Mouse (Mus musculus) retina, adult 2 months (tissue): ENCODE data around the gene Hoxc9.

Experiments used
- DNase-seq: peaks from one replicate; pipeline ENCODE4 v3.0.0-alpha.2; 2012; ENCODE audit warnings: low read depth, low spot score

Hoxc9 gene

GRCm38 (mm10) chr15:103024131-103024530, 47.9 kb downstream of the Hoxc9 start:
- no peak for DNase-seq

GRCm38 (mm10) chr15:103027266-103028235, 51.3 kb downstream of the Hoxc9 start:
- no peak for DNase-seq

- no peak for DNase-seq
Observed at GRCm38 (mm10) chr15:103028916-103029512, 52.8 kb downstream of the Hoxc9 start.

- DNase-seq: no peak
Observed at GRCm38 (mm10) chr15:103030142-103030541, 53.9 kb downstream of the Hoxc9 start.

GRCm38 (mm10) chr15:103032167-103032566, 55.9 kb downstream of the Hoxc9 start:
- no peak for DNase-seq

- DNase-seq: no peak
Observed at GRCm38 (mm10) chr15:103032646-103033575, 56.7 kb downstream of the Hoxc9 start.

- DNase-seq: no peak
Observed at GRCm38 (mm10) chr15:103034043-103034806, 58.0 kb downstream of the Hoxc9 start.
